Mouse (Mus musculus): Measurements from ENCODE around the gene Glycam1. TPM values are rescaled to one million over a fixed set of nuclear protein-coding genes. Genes with fewer than 3 reads are reported as not detected.
A peak's percentile ranks its signal among the peaks of the same experiment; 100 is the strongest.

Glycam1 gene
- total and polyA plus RNA-seq, 2 experiments from 2014 or later = not detected

DNA sequence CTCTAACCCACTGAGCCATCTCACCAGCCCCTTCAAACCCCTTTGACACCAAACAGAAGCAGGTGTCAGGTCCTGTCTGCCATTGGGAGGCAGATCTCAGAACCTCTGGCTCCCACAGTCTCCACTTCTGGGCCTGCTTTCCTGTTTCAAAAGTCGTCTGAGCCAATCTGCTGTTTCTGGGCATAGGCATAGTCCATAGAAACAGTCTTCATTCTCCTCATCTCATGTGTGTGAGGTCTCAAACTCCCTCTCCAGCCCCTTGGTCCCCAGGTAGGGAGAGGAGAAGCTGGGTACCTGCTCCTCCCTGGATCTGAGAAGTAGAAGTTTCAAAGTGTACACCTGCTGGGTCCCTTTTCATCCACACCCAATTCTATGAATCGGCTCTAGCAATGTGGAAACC is 28.4 kb downstream of the Glycam1 start:
- no peaks in the 10 kb centered on the region for H3K4me1 ChIP-seq (ENCODE audit: insufficient read depth)
- H3K9ac ChIP-seq = peak overlapping the region; percentile 86
- WGBS = 4% methylated on average over 2 of the region's 2 CpGs
- H3K36me3 ChIP-seq (ENCODE audit: insufficient read depth) = peaks cover 9% of the 10 kb centered on the region; the same call in 1 of the 2 replicates
- H3K4me3 ChIP-seq (ENCODE audit: low read depth, low read length) = peak overlapping the region; percentile 80
- no peaks in the 10 kb centered on the region for H3K27me3 ChIP-seq (ENCODE audit: insufficient read depth, low read length)
- H3K4me2 ChIP-seq (ENCODE audit: low read depth) = peak overlapping the region; percentile 67
- DNase-seq (no peak), ATAC-seq (no peak)
- TF ChIP-seq CTCF (IDR thresholded peaks at IDR 0.05; ENCODE audit: low read depth) = no peak
- peak overlapping the region; percentile 75 for H3K27ac ChIP-seq (ENCODE audit: low read depth, low read length)
- H3K9me3 ChIP-seq (ENCODE audit: low read length) = no peaks in the 10 kb centered on the region

DNA sequence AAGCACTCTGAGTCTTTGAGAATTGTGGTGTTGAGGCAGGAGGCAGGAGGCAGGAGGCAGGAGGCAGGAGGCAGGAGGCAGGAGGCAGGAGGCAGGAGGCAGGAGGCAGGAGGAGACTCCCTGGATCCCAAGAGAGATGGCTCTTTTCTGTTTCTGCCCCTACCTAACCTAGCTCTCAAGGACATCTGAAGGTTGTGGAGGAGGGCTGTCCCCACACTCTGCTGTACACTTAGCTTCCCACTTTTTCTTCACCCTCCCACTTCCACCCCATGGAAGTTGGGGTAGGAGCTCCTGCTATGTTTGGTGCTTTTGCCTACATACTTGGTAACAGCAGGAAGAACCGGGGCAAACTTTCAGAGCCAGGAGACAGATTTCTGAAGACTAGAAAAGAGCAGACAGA is 29.1 kb downstream of the Glycam1 start:
- Histone ChIP-seq H3K27me3 (ENCODE audit: insufficient read depth, low read length) (no peaks in the 10 kb centered on the region), H3K4me2 (ENCODE audit: low read depth) (no peak overlapping the region), H3K4me3 (ENCODE audit: low read depth, low read length) (no peak overlapping the region), H3K4me1 (ENCODE audit: insufficient read depth) (no peaks in the 10 kb centered on the region), H3K9me3 (ENCODE audit: low read length) (no peaks in the 10 kb centered on the region), H3K27ac (ENCODE audit: low read depth, low read length) (no peak overlapping the region), H3K36me3 (ENCODE audit: insufficient read depth) (peaks cover 9% of the 10 kb centered on the region; the same call in 1 of the 2 replicates), H3K9ac (no peak overlapping the region)
- ATAC-seq (no peak), DNase-seq (no peak)
- no peak for TF ChIP-seq CTCF (IDR thresholded peaks at IDR 0.05; ENCODE audit: low read depth)
- 81% methylated on average over 1 of the region's 1 CpGs for WGBS

DNA sequence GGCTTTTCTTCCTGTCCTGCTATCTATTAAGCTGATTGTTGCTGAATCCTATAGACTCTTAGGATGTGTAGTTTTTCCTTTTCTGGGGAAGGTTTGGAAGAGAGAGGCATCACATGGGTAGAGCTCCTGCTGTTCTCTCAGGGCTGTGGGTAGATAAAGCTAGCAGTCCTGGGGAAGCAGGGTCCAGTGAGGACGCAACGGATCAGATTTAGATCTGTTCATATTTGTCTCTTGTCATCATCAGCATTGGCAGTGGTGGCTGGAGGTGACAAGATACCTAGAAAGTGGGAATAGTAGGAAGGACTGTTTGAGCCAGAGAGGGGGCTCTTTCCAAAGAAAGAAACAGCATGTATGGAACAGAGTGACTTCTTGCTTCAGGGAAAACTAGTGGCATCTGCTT is 29.9 kb downstream of the Glycam1 start:
- Histone ChIP-seq H3K9me3 (ENCODE audit: low read length) (no peaks in the 10 kb centered on the region), H3K4me1 (ENCODE audit: insufficient read depth) (no peaks in the 10 kb centered on the region), H3K9ac (0 out of 2 replicates have a peak overlapping the region, but pooled peaks have one; percentile 1), H3K4me3 (ENCODE audit: low read depth, low read length) (no peak overlapping the region), H3K36me3 (ENCODE audit: insufficient read depth) (peaks cover 9% of the 10 kb centered on the region; the same call in 1 of the 2 replicates), H3K27ac (ENCODE audit: low read depth, low read length) (no peak overlapping the region), H3K4me2 (ENCODE audit: low read depth) (no peak overlapping the region), H3K27me3 (ENCODE audit: insufficient read depth, low read length) (no peaks in the 10 kb centered on the region)
- no peak for TF ChIP-seq CTCF (IDR thresholded peaks at IDR 0.05; ENCODE audit: low read depth)
- WGBS = 69% methylated on average over 2 of the region's 2 CpGs
- ATAC-seq (no peak), DNase-seq (no peak)

DNA sequence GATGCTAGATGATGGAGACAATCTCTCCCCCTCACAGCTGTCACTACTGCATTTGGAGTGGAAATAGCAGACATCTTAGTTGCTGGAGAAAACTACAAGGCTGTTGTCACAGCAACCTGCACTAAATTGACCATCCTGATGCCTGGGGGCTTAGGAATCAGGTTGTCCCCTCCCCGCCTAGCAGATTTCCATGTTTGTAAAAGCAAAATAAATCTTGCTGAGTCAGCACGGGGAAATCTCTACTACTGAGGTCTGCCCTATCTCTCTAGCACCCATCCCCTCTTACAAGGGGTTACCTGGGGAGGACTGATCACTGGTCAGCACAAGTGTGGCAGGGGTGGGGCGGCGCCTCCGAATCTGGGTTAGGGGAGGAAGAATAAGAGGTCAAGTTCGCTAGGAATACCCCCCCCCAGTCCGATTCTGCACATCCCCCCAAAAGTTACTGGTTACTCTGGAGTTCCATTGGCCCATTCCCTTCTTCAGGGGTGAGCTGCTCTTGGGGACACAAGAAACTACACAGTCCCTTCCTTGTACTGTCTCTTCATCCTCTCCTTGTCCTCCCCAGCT is 30.7 kb downstream of the Glycam1 start:
- no peak for DNase-seq
- no peaks in the 10 kb centered on the region for H3K4me1 ChIP-seq (ENCODE audit: insufficient read depth)
- no peak for TF ChIP-seq CTCF (IDR thresholded peaks at IDR 0.05; ENCODE audit: low read depth)
- no peaks in the 10 kb centered on the region for H3K9me3 ChIP-seq (ENCODE audit: low read length)
- no peak overlapping the region for H3K27ac ChIP-seq (ENCODE audit: low read depth, low read length)
- peaks cover 11% of the 10 kb centered on the region for H3K36me3 ChIP-seq (ENCODE audit: insufficient read depth)
- H3K4me3 ChIP-seq (ENCODE audit: low read depth, low read length) = no peak overlapping the region
- H3K4me2 ChIP-seq (ENCODE audit: low read depth) = no peak overlapping the region
- no peaks in the 10 kb centered on the region for H3K27me3 ChIP-seq (ENCODE audit: insufficient read depth, low read length)
- H3K9ac ChIP-seq = no peak overlapping the region
- 89% methylated on average over 7 of the region's 7 CpGs for WGBS
- no peak for ATAC-seq

DNA sequence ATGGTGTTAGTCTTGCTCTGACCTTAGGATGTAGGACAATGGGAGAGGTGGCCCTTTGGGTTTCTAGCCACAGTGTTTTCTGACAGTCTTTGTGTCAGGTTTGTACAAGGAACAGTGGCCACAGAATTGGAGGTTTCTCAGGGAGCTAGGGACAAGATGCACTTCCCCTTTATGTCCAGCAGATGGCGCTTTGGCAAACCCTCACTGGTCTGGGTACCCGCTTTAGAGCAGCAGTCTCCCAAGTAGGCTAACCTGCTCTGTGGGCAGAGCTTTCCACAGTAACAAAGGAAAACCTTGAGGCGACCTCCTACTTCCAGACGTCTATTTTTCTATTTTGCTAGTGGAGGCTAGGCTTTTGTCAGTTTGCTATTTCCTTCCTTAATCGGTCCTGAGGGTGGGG is 34.5 kb downstream of the Glycam1 start:
- ATAC-seq (peak; percentile 87), DNase-seq (peak; percentile 88)
- Histone ChIP-seq H3K36me3 (ENCODE audit: insufficient read depth) (peaks cover 29% of the 10 kb centered on the region), H3K27ac (ENCODE audit: low read depth, low read length) (peak overlapping the region; percentile 45), H3K9me3 (ENCODE audit: low read length) (no peaks in the 10 kb centered on the region), H3K4me1 (ENCODE audit: insufficient read depth) (no peaks in the 10 kb centered on the region), H3K4me3 (ENCODE audit: low read depth, low read length) (no peak overlapping the region), H3K9ac (no peak overlapping the region), H3K27me3 (ENCODE audit: insufficient read depth, low read length) (no peaks in the 10 kb centered on the region), H3K4me2 (ENCODE audit: low read depth) (no peak overlapping the region)
- 6% methylated on average over 5 of the region's 5 CpGs for WGBS
- peak; percentile 96 for TF ChIP-seq CTCF (IDR thresholded peaks at IDR 0.05; ENCODE audit: low read depth)

DNA sequence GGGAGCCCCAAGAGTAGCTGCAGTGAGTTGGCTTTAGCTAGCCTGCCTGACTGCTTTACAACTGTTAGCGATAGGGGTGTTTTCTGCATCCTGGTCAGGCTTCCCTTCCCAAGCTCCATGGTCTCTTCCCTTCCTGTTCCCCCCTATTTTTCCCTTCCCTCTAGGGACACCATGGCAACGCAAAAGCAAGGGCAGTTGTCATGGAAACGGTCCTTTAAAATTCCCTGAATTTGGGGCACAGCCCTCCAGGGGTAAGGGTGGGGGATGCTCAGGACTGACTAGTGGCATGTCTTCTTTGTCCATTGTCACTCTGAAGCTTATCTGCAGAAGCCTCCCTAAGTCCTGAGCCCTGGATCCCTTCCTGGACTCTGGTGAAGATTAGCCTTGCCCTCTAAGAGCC is 41.7 kb downstream of the Glycam1 start:
- ATAC-seq (peak; percentile 42), DNase-seq (peak; percentile 68)
- H3K27me3 ChIP-seq (ENCODE audit: insufficient read depth, low read length) = no peaks in the 10 kb centered on the region
- no peaks in the 10 kb centered on the region for H3K9me3 ChIP-seq (ENCODE audit: low read length)
- peak overlapping the region; percentile 73 for H3K27ac ChIP-seq (ENCODE audit: low read depth, low read length)
- H3K4me1 ChIP-seq (ENCODE audit: insufficient read depth) = peaks cover 19% of the 10 kb centered on the region
- no peak overlapping the region for H3K4me3 ChIP-seq (ENCODE audit: low read depth, low read length)
- no peak overlapping the region for H3K9ac ChIP-seq
- no peak for TF ChIP-seq CTCF (IDR thresholded peaks at IDR 0.05; ENCODE audit: low read depth)
- 28% methylated on average over 3 of the region's 3 CpGs for WGBS
- H3K4me2 ChIP-seq (ENCODE audit: low read depth) = no peak overlapping the region
- H3K36me3 ChIP-seq (ENCODE audit: insufficient read depth) = peaks cover 34% of the 10 kb centered on the region

DNA sequence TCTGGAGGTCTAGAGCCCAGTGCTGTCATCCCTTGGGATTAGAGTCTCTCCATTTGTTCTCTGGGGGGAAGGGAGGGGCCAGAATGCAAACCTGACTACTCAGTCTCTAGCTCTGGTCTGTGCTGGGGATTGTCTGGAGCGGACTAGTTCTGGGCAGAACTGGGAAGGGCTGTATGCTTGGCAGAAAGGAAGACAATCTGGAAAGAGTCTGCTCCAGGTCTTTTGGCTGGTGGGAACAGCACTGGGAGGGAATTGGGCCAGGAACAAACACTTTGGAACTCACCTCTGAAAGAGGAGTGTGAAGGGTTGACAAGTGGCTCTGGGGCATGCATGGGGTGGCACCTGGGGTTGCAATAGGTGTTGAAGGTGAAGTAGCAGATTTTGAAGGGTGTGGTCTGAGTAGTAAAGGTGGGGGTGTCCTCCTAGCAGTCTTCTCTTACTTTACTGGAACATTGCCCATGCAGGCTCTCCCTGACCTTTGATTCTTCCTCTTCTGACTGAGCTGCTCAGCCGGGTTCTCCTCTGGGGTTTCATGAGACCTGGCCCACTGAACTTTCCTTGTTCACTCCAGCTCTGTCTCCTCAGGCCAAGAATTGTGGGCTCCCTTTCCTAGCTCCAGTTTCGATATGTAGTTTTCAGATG is 42.3 kb downstream of the Glycam1 start:
- Histone ChIP-seq H3K4me2 (ENCODE audit: low read depth) (no peak overlapping the region), H3K4me3 (ENCODE audit: low read depth, low read length) (no peak overlapping the region), H3K27ac (ENCODE audit: low read depth, low read length) (peak overlapping the region; percentile 73), H3K9me3 (ENCODE audit: low read length) (no peaks in the 10 kb centered on the region), H3K9ac (no peak overlapping the region), H3K36me3 (ENCODE audit: insufficient read depth) (peaks cover 31% of the 10 kb centered on the region), H3K4me1 (ENCODE audit: insufficient read depth) (peaks cover 23% of the 10 kb centered on the region), H3K27me3 (ENCODE audit: insufficient read depth, low read length) (no peaks in the 10 kb centered on the region)
- WGBS = 61% methylated on average over 3 of the region's 3 CpGs
- DNase-seq (peak; percentile 34), ATAC-seq (peak; percentile 62)
- no peak for TF ChIP-seq CTCF (IDR thresholded peaks at IDR 0.05; ENCODE audit: low read depth)
